Mouse (Mus musculus) kidney, adult 2 months (tissue): Measurements from ENCODE around the gene Cacna1g. TPM values are rescaled to one million over a fixed set of nuclear protein-coding genes. Genes with fewer than 3 reads are reported as not detected.

Experiments
- DNase-seq: peaks from one replicate; pipeline ENCODE4 v3.0.0; 2021
- H3K27ac ChIP-seq: fragments of 200-500 bp; 2 replicates; pipeline ENCODE4 v1.5.1; 2012; ENCODE audit warnings: low read depth, low read length, control low read depth, inconsistent platforms; ENCODE audit not compliant: insufficient read depth
- H3K27me3 ChIP-seq: fragments of 200-500 bp; replicated peaks from 2 replicates; pipeline ENCODE4 v1.6.1; 2012; ENCODE audit warnings: mild to moderate bottlenecking, moderate library complexity, low read length, inconsistent platforms; ENCODE audit not compliant: control insufficient read depth, insufficient read depth
- H3K36me3 ChIP-seq: fragments of 200-500 bp; 2 replicates; pipeline ENCODE4 v1.6.1; 2012; ENCODE audit warnings: mild to moderate bottlenecking, moderate library complexity, low read length, inconsistent platforms; ENCODE audit not compliant: control insufficient read depth, insufficient read depth
- H3K4me1 ChIP-seq: fragments of 200-500 bp; 2 replicates; pipeline ENCODE4 v1.6.1; 2011; ENCODE audit warnings: low read length; ENCODE audit not compliant: control insufficient read depth, insufficient read depth
- H3K4me3 ChIP-seq: fragments of 200-500 bp; 2 replicates; pipeline ENCODE4 v1.5.1; 2011; ENCODE audit warnings: mild to moderate bottlenecking, low read depth, low read length, control low read depth; ENCODE audit not compliant: insufficient read depth
- CTCF ChIP-seq: fragments of 200-500 bp; conservative IDR thresholded peaks from 2 replicates; pipeline ENCODE4 v1.5.1; 2011; ENCODE audit warnings: low read depth, mild to moderate bottlenecking, control low read depth, low read length, moderate library complexity, mixed read lengths; ENCODE audit not compliant: insufficient read depth, insufficient read length
- POLR2A ChIP-seq: fragments of 200-500 bp; IDR thresholded peaks from one replicate; pipeline ENCODE4 v1.6.1; 2011; ENCODE audit warnings: low read depth, low read length, control low read depth
- WGBS: fragments of 180-500 bp; shearing (Covaris S2); methylation state at CpG from one replicate; pipeline ENCODE4 v1.1.7; 2018; 5-methylcytosine and 5-hydroxymethylcytosine counted together
- polyA plus RNA-seq: library from polyadenylated mRNA; depleted of rRNA; stranded (reverse); fragments of >200 nt; gene quantifications from 2 replicates; pipeline ENCODE4 v1.2.3, GENCODE M21; 2012

The Cacna1g gene
- polyA plus RNA-seq, 1 experiment: 7.6 TPM

- H3K27ac ChIP-seq: peak overlapping the region; percentile 82
- 9% methylated on average over 2 of the region's 2 CpGs for WGBS
- no peak for TF ChIP-seq CTCF
- no peak for TF ChIP-seq POLR2A
- peak overlapping the region; percentile 48 for H3K4me3 ChIP-seq
- DNase-seq: peak; percentile 29
- H3K36me3 ChIP-seq: no peaks in the 10 kb centered on the region
- H3K4me1 ChIP-seq: 0 out of 2 replicates have a peak, but pooled peaks cover 2% of the 10 kb centered on the region
- no peaks in the 10 kb centered on the region for H3K27me3 ChIP-seq
Observed at GRCm38 (mm10) chr11:94499035-94499434, 25.0 kb upstream of the Cacna1g start.

GRCm38 (mm10) chr11:94498093-94498996 lies 24.3 kb upstream of the Cacna1g start:
- no peak for TF ChIP-seq CTCF
- peak; percentile 60 for TF ChIP-seq POLR2A
- peak overlapping the region; percentile 51 for H3K4me3 ChIP-seq

GRCm38 (mm10) chr11:94495415-94495814 lies 21.4 kb upstream of the Cacna1g start:
- 0 out of 2 replicates have a peak, but pooled peaks cover 2% of the 10 kb centered on the region for H3K4me1 ChIP-seq
- no peaks in the 10 kb centered on the region for H3K27me3 ChIP-seq
- no peak overlapping the region for H3K4me3 ChIP-seq
- WGBS: 67% methylated on average over 3 of the region's 3 CpGs
- DNase-seq: peak; percentile 61
- H3K36me3 ChIP-seq: no peaks in the 10 kb centered on the region
- peak overlapping the region; percentile 63 for H3K27ac ChIP-seq
- TF ChIP-seq CTCF (no peak), POLR2A (no peak)

More at GRCm38 (mm10) chr11:94498093-94498996, 24.3 kb upstream of the Cacna1g start:
- WGBS: 37% methylated on average over 19 of the region's 19 CpGs
- Histone ChIP-seq H3K36me3 (no peaks in the 10 kb centered on the region), H3K27me3 (no peaks in the 10 kb centered on the region), H3K4me1 (0 out of 2 replicates have a peak, but pooled peaks cover 2% of the 10 kb centered on the region), H3K27ac (peak overlapping the region; percentile 82)
- peak; percentile 87 for DNase-seq

GRCm38 (mm10) chr11:94491749-94492099 lies 17.7 kb upstream of the Cacna1g start:
- WGBS: 70% methylated on average over 7 of the region's 7 CpGs
- Histone ChIP-seq H3K4me3 (no peak overlapping the region), H3K27ac (no peak overlapping the region), H3K4me1 (0 out of 2 replicates have a peak, but pooled peaks cover 2% of the 10 kb centered on the region), H3K36me3 (no peaks in the 10 kb centered on the region), H3K27me3 (no peaks in the 10 kb centered on the region)
- TF ChIP-seq CTCF: no peak
- TF ChIP-seq POLR2A: no peak
- no peak for DNase-seq

- Histone ChIP-seq H3K4me1 (0 out of 2 replicates have a peak, but pooled peaks cover 2% of the 10 kb centered on the region), H3K4me3 (peak overlapping the region; percentile 6; the same call in 1 of the 2 replicates), H3K36me3 (no peaks in the 10 kb centered on the region), H3K27ac (no peak overlapping the region), H3K27me3 (no peaks in the 10 kb centered on the region)
- WGBS: 24% methylated on average over 55 of the region's 55 CpGs
- no peak for TF ChIP-seq POLR2A
- no peak for TF ChIP-seq CTCF
- peak; percentile 24 for DNase-seq
Observed at GRCm38 (mm10) chr11:94491035-94491748, 17.2 kb upstream of the Cacna1g start.

- TF ChIP-seq POLR2A (no peak), CTCF (no peak)
- Histone ChIP-seq H3K4me3 (no peak overlapping the region), H3K27ac (peak overlapping the region; percentile 32; the same call in 1 of the 2 replicates), H3K4me1 (no peaks in the 10 kb centered on the region), H3K27me3 (no peaks in the 10 kb centered on the region), H3K36me3 (no peaks in the 10 kb centered on the region)
- DNase-seq: peak; percentile 22
- WGBS: 35% methylated on average over 4 of the region's 4 CpGs
Observed at GRCm38 (mm10) chr11:94489745-94490144, 15.7 kb upstream of the Cacna1g start.
